Mouse (Mus musculus): ENCODE measurements around the gene Gm47841. TPM values are rescaled to one million over a fixed set of nuclear protein-coding genes. Genes with fewer than 3 reads are reported as not detected.

Gm47841 gene
- polyA plus RNA-seq, 1 experiment = not detected

DNA sequence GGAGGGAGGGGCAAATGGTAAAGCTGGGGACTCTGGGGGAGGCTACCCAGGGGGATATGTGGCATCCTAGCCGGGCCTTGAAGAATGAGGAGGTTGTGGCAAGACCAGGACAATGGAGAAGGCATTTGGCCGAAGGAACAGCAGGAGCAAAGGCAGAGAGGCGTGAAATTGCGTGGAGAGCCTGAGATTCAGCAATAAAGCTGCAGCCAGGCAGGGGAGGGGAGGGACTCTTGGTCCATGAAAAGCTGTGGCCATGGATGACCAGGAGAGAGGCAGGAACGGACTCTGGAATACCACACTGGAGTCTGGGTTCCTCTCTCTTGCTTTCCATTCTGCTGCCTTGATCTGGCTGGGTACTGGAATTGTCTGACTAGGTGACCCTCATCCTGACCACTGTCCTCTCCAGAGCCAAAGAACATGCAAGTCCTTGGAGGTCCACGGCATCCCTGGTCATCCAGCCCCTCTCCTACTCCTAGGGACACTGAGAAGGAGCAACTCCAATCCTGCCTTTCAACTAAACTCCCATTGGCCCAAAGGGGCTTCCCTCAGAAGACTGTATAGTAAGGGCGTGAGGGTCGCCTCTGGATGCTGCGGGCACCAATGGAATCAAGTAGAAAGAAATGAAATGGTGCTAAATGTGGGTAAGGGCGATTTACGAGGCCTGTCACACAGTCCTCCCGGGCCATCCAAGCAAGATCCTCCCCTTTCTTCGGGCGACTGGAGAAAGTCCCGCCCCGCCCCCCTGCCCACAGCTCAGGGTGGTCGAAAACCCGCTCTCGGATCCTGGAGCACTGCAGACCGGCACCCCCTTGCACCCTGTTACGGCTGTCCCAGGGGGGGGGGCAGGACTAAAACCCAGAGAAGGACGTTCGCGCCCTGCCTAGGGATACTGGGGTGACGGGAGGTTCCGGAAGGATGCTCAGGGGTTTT, 29.1 kb upstream of the Gm47841 start:
- no peak for TF ChIP-seq GATA1 (IDR thresholded peaks at IDR 0.05; ENCODE audit: low read length)
- no peak for TF ChIP-seq TAL1 (IDR thresholded peaks at IDR 0.05; ENCODE audit: low read length)
- Histone ChIP-seq H3K36me3 (ENCODE audit: control insufficient read depth) (no peaks in the 10 kb centered on the region), H3K9me3 (ENCODE audit: control insufficient read depth, low read length) (no peaks in the 10 kb centered on the region), H3K4me3 (replicated peaks) (no peak overlapping the region), H3K27me3 (ENCODE audit: control insufficient read depth) (peaks cover 48% of the 10 kb centered on the region), H3K4me1 (ENCODE audit: control insufficient read depth) (no peaks in the 10 kb centered on the region)

DNA sequence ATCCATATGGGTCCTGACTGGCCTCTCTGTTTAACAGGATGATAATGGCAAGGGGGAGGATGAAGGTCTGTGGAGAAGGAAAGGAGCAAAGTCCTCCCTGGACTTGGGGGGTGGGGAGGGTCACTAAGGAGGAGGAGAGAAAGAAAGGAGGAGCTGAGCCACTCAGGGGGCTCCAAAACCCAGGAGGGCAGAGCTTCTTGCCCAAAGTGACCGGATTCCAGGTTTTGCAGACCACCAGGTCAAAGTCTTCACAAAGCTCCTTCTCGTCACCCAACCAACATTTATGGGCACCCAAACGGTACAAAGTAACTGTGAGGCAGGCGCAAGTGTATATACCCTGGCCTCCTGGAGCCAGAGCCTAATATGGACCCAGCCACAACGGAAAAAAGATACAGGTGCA, 28.5 kb upstream of the Gm47841 start:
- Histone ChIP-seq H3K4me1 (ENCODE audit: control insufficient read depth) (no peaks in the 10 kb centered on the region), H3K36me3 (ENCODE audit: control insufficient read depth) (no peaks in the 10 kb centered on the region), H3K9me3 (ENCODE audit: control insufficient read depth, low read length) (no peaks in the 10 kb centered on the region), H3K4me3 (replicated peaks) (no peak overlapping the region), H3K27me3 (ENCODE audit: control insufficient read depth) (peaks cover 48% of the 10 kb centered on the region)
- no peak for TF ChIP-seq TAL1 (IDR thresholded peaks at IDR 0.05; ENCODE audit: low read length)
- no peak for TF ChIP-seq GATA1 (IDR thresholded peaks at IDR 0.05; ENCODE audit: low read length)

DNA sequence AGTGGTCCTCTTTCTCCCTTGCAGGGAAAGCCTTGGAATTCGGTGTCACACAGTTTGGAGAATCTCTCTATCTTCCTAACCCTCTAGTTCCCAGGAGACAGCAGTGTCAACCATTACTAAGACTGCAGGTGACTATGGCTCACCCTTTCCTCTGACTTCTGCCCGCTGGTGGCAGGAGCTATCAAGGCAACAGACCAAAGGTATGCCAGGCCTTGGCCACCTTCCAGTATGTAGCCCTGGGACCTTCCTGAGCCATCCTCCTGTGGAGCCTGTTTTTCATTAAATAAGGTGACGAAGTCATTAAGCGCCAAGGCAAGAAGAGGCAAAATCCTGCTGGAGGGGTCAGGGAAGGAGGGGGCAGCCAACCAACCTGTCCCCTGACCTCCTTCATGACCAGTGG, 28.0 kb upstream of the Gm47841 start:
- Histone ChIP-seq H3K9me3 (ENCODE audit: control insufficient read depth, low read length) (no peaks in the 10 kb centered on the region), H3K27me3 (ENCODE audit: control insufficient read depth) (peaks cover 46% of the 10 kb centered on the region)
- no peak for TF ChIP-seq GATA1 (IDR thresholded peaks at IDR 0.05; ENCODE audit: low read length)

DNA sequence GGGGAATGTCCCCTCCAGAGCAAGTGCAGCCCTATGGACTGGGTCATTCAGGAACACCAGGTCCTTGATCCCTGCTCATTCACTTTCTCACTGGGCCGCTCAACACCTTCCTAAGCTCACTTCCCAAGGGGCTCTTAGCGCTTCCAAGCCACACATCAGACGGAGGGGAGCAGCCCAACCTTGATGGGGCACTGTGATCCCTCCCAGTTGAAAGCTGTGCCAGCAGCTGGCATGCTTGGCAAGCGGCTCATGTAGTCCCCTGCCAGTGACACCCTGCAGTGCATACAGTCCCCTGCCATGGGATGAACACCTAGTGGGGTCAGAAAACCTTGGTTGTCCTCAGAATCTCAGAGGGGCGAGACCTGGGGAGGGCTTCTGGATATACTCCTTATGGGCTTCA, 26.9 kb upstream of the Gm47841 start:
- Histone ChIP-seq H3K9me3 (ENCODE audit: control insufficient read depth, low read length) (no peaks in the 10 kb centered on the region), H3K36me3 (ENCODE audit: control insufficient read depth) (no peaks in the 10 kb centered on the region), H3K4me3 (replicated peaks) (no peak overlapping the region), H3K4me1 (ENCODE audit: control insufficient read depth) (no peaks in the 10 kb centered on the region), H3K27me3 (ENCODE audit: control insufficient read depth) (peaks cover 36% of the 10 kb centered on the region)
- TF ChIP-seq TAL1 (IDR thresholded peaks at IDR 0.05; ENCODE audit: low read length) (no peak), GATA1 (IDR thresholded peaks at IDR 0.05; ENCODE audit: low read length) (no peak)

More for the DNA sequence above, 28.0 kb upstream of the Gm47841 start:
- Histone ChIP-seq H3K36me3 (ENCODE audit: control insufficient read depth) (no peaks in the 10 kb centered on the region), H3K4me1 (ENCODE audit: control insufficient read depth) (no peaks in the 10 kb centered on the region), H3K4me3 (replicated peaks) (no peak overlapping the region)

DNA sequence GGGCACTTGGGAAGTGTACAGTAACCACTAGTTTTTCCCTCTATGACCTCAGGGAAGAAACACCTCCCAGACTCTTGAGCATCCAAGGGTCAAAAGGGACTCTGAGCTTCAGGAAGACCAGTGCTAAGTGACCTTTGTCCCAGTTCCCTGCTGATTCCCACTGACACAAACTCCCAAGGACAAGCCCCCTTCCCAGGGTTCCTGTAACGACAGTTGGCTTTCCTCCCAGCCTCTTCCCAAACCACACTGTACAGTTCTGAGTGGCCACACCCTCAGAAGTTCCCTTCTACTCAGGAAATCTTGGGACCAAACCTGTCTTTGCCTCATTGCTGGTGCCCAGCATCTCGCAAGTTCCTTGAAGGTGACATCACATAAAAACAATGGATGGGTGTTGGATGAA, 25.5 kb upstream of the Gm47841 start:
- Histone ChIP-seq H3K9me3 (ENCODE audit: control insufficient read depth, low read length) (no peaks in the 10 kb centered on the region), H3K27me3 (ENCODE audit: control insufficient read depth) (peaks cover 22% of the 10 kb centered on the region), H3K4me3 (replicated peaks) (no peak overlapping the region), H3K36me3 (ENCODE audit: control insufficient read depth) (no peaks in the 10 kb centered on the region), H3K4me1 (ENCODE audit: control insufficient read depth) (no peaks in the 10 kb centered on the region)
- no peak for TF ChIP-seq GATA1 (IDR thresholded peaks at IDR 0.05; ENCODE audit: low read length)
- TF ChIP-seq TAL1 (IDR thresholded peaks at IDR 0.05; ENCODE audit: low read length) = no peak

DNA sequence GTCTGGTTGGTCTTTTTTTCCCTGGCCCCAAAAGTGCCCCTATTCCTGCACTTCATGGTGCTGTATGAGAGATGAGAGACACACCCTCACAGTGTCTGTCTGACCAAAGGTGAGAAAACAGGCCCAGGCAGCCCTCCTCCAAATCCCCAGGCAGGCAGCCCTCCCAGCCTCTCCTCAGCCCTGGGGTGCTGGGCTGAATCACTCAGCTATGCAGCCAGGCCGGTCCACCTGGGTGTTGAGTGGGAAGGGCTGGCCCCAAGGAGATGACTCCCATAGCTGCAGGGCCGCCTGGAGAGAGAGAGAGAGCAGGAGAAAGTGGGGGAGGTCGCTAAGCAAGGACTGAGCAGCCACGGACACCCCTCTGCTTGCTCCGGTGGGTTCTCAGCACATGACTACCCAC, 23.6 kb upstream of the Gm47841 start:
- H3K36me3 ChIP-seq (ENCODE audit: control insufficient read depth) = no peaks in the 10 kb centered on the region
- TF ChIP-seq TAL1 (IDR thresholded peaks at IDR 0.05; ENCODE audit: low read length) (no peak), GATA1 (IDR thresholded peaks at IDR 0.05; ENCODE audit: low read length) (no peak)
- H3K4me3 ChIP-seq (replicated peaks) = no peak overlapping the region
- H3K4me1 ChIP-seq (ENCODE audit: control insufficient read depth) = no peaks in the 10 kb centered on the region
- no peaks in the 10 kb centered on the region for H3K9me3 ChIP-seq (ENCODE audit: control insufficient read depth, low read length)
- H3K27me3 ChIP-seq (ENCODE audit: control insufficient read depth) = peaks cover 3% of the 10 kb centered on the region

DNA sequence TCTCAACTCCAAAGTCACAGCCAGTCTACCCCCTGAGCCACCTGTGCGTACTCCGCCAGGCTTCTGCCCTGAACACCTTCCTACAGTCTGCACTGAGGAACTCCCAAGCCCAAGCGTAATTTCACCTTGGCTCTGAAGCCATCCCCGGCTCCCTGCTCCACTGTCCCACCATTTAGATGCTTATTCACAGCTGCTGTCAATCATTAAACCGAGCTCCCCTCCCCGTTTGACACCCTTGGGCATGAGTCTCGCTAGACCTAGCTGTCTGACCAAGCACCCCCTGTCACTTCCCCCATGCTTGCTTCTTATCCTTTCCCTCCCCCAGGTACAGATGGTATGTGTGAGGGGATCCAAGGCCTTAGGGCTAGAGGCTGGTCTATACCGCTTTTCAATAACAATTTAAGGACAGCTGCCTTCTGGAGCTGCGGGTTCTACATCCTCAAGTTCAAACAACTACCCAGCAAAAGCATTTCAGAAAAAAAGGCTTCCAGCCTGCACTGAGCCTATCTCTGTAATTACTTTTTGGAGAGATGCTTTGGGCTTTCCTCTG, 22.5 kb upstream of the Gm47841 start:
- Histone ChIP-seq H3K4me3 (replicated peaks) (no peak overlapping the region), H3K27me3 (ENCODE audit: control insufficient read depth) (no peaks in the 10 kb centered on the region), H3K4me1 (ENCODE audit: control insufficient read depth) (no peaks in the 10 kb centered on the region), H3K36me3 (ENCODE audit: control insufficient read depth) (no peaks in the 10 kb centered on the region), H3K9me3 (ENCODE audit: control insufficient read depth, low read length) (no peaks in the 10 kb centered on the region)
- TF ChIP-seq TAL1 (IDR thresholded peaks at IDR 0.05; ENCODE audit: low read length) = no peak
- no peak for TF ChIP-seq GATA1 (IDR thresholded peaks at IDR 0.05; ENCODE audit: low read length)

DNA sequence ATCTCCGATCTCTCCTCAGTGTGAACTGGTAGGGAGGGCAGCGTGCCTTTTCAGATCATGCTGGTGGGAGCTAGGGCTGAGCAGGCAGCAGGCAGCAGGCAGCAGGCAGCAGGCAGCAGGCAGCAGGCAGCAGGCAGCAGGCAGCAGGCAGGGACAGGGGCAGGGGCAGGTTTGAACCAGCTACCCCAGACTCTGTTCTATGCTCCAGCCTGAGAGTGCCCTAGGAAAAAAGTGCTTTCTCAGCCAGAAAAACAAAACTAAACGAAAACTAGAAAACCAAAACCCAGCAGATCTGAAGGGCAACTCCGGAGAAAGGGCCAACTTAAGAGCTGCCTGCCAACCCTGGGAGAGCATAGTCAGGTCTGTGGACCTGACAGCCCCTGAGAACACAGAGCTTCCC, 21.5 kb upstream of the Gm47841 start:
- no peaks in the 10 kb centered on the region for H3K9me3 ChIP-seq (ENCODE audit: control insufficient read depth, low read length)
- no peak for TF ChIP-seq TAL1 (IDR thresholded peaks at IDR 0.05; ENCODE audit: low read length)
- no peak for TF ChIP-seq GATA1 (IDR thresholded peaks at IDR 0.05; ENCODE audit: low read length)
- no peaks in the 10 kb centered on the region for H3K27me3 ChIP-seq (ENCODE audit: control insufficient read depth)
- no peaks in the 10 kb centered on the region for H3K36me3 ChIP-seq (ENCODE audit: control insufficient read depth)
- H3K4me3 ChIP-seq (replicated peaks) = no peak overlapping the region
- H3K4me1 ChIP-seq (ENCODE audit: control insufficient read depth) = no peaks in the 10 kb centered on the region

DNA sequence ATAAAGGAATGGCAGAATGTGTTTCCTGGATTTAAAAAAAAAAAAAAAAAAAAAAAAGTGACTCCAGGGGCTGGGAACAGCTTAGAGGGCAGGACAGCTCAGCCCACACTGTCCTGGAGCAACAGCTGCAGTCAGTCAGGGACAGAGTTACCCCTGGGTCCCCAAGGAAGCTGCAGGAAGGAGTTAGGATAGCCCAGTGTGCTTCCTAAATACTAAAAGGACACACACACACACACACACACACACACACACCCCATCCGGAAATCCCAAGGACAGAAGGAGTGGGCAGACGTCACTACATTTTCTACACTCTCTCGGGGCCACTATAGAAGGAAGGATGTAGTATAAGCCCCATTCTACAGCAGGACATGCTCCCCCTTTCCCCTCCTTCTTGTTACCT, 20.8 kb upstream of the Gm47841 start:
- Histone ChIP-seq H3K4me3 (replicated peaks) (no peak overlapping the region), H3K4me1 (ENCODE audit: control insufficient read depth) (no peaks in the 10 kb centered on the region), H3K9me3 (ENCODE audit: control insufficient read depth, low read length) (no peaks in the 10 kb centered on the region), H3K27me3 (ENCODE audit: control insufficient read depth) (no peaks in the 10 kb centered on the region), H3K36me3 (ENCODE audit: control insufficient read depth) (no peaks in the 10 kb centered on the region)
- no peak for TF ChIP-seq GATA1 (IDR thresholded peaks at IDR 0.05; ENCODE audit: low read length)
- no peak for TF ChIP-seq TAL1 (IDR thresholded peaks at IDR 0.05; ENCODE audit: low read length)
